Mouse (Mus musculus) midbrain, postnatal 0 days (tissue): ENCODE data around the gene Arhgap28. TPM values are rescaled to one million over a fixed set of nuclear protein-coding genes. Genes with fewer than 3 reads are reported as not detected.

ENCODE experiments used
- ATAC-seq: fragments of 200-750 bp; cut with Nextera tagmentation; 2 replicates; pipeline ENCODE4 v1.8.0; 2017; ENCODE audit warnings: moderate number of reproducible peaks, mild to moderate bottlenecking, moderate TSS enrichment, moderate library complexity; ENCODE audit not compliant: low FRiP score
- DNase-seq: peaks from one replicate; pipeline ENCODE4 v3.0.0-alpha.2; 2015; ENCODE audit warnings: low spot score
- H3K27ac ChIP-seq: fragments of 300-500 bp; sonication (generic); 2 replicates; pipeline ENCODE4 v1.5.1; 2014; ENCODE audit warnings: low read depth, mild to moderate bottlenecking, low read length, mixed read lengths
- H3K27me3 ChIP-seq: fragments of 300-500 bp; sonication (generic); 2 replicates; pipeline ENCODE4 v1.6.1; 2014; ENCODE audit warnings: low read length, control low read depth, mixed read lengths; ENCODE audit not compliant: insufficient read depth
- H3K36me3 ChIP-seq: fragments of 300-500 bp; sonication (generic); 2 replicates; pipeline ENCODE4 v1.6.1; 2014; ENCODE audit warnings: low read length, control low read depth, mixed read lengths; ENCODE audit not compliant: insufficient read depth
- H3K4me1 ChIP-seq: fragments of 300-500 bp; sonication (generic); 2 replicates; pipeline ENCODE4 v1.6.1; 2014; ENCODE audit warnings: mild to moderate bottlenecking, control low read depth, antibody characterized with exemption, low read length, mixed read lengths; ENCODE audit not compliant: insufficient read depth
- H3K4me2 ChIP-seq: fragments of 300-500 bp; sonication (generic); 2 replicates; pipeline ENCODE4 v1.6.1; 2014; ENCODE audit warnings: low read depth, mild to moderate bottlenecking, low read length, mixed read lengths; ENCODE audit not compliant: poor library complexity, severe bottlenecking
- H3K4me3 ChIP-seq: fragments of 300-500 bp; sonication (generic); 2 replicates; pipeline ENCODE4 v1.5.1; 2014; ENCODE audit warnings: low read depth, mild to moderate bottlenecking, low read length, moderate library complexity
- H3K9ac ChIP-seq: fragments of 300-500 bp; sonication (generic); replicated peaks from 2 replicates; pipeline ENCODE4 v1.6.1; 2014; ENCODE audit warnings: mild to moderate bottlenecking, low read length, moderate library complexity, mixed read lengths; ENCODE audit not compliant: poor library complexity, severe bottlenecking
- H3K9me3 ChIP-seq: fragments of 300-500 bp; sonication (generic); 2 replicates; pipeline ENCODE4 v1.6.1; 2016; ENCODE audit warnings: low read length, control low read depth
- CTCF ChIP-seq: IDR thresholded peaks from 2 replicates; pipeline ENCODE4 v1.5.1; 2016; ENCODE audit warnings: antibody characterized with exemption, mild to moderate bottlenecking
- WGBS: fragments of 180-500 bp; shearing (Covaris S2); extraction: QIAGEN DNeasy Blood & Tissue Kit; methylation state at CpG from one replicate; pipeline ENCODE4 v1.1.7; 2014; 5-methylcytosine and 5-hydroxymethylcytosine counted together
- polyA plus RNA-seq: library from polyadenylated mRNA; unstranded; fragments of >200 nt; fragmentation: Nextera tagmentation; extraction: Ambion mirVana; gene quantifications from 2 replicates; pipeline ENCODE4 v1.2.1, GENCODE M21; 2015
- total RNA-seq: library from RNA; depleted of rRNA; stranded (reverse); fragments of >200 nt; gene quantifications from 2 replicates; pipeline ENCODE4 v1.2.3, GENCODE M21; 2014

Arhgap28 gene
- total and polyA plus RNA-seq, 2 experiments from 2014 or later = 2.9 to 5.1 TPM

GRCm38 (mm10) chr17:68004581-68005330, 836 bp upstream of the Arhgap28 start:
- Histone ChIP-seq H3K4me1 (no peaks in the 10 kb centered on the region), H3K4me2 (peak overlapping the region; percentile 87), H3K36me3 (no peaks in the 10 kb centered on the region), H3K4me3 (peak overlapping the region; percentile 70), H3K9ac (peak overlapping the region; percentile 65), H3K27ac (peak overlapping the region; percentile 26), H3K9me3 (no peaks in the 10 kb centered on the region), H3K27me3 (no peaks in the 10 kb centered on the region)
- TF ChIP-seq CTCF = no peak
- DNase-seq (peak; percentile 30), ATAC-seq (peak; percentile 60)
- 7% methylated on average over 10 of the region's 10 CpGs for WGBS

DNA sequence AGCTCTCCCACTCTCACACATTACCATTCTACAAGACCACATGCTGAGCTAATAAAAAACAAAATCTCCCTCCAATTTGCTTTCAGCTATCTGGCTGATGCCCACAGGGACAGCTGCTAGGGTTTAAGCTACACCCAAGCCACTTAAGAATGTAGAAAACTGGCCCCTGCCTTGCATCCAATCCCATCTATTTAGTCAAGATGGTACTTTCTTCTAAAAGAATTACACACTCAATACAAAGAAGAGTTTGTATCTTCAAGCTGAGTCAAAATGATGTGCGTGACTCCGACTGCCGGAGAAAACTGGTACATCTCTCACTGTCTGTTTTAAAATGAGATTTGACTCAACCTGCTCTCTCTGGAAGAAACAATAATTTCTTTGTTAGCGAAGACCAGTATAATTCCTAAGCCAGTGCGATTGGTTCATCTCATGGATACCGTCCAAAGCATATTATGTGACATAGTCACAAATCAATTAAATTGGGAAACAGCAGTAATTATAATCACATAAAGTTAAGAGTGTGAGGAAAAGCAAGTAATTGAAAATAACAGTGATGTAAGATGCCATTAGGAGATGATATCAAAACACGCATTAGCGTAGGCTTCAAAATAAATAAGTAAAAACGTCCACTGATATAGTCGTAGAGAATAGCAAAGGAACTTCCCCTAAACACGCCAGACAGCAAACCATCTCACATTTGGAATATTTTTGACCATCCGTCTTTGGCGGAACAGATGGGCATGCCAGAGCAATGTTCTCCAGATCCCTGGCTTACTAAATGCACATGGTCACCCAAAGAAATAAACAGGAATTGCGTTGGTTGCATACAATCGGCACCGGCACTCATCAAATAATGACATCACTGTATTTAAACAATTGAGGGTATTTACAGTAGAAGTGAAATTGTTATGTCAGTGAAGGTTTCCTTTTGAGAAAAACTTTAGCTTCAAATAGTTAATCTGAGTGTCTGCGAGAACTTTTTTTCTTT, 1.0 kb downstream of the Arhgap28 start:
- Histone ChIP-seq H3K9ac (no peak overlapping the region), H3K4me1 (no peaks in the 10 kb centered on the region), H3K4me2 (peak overlapping the region; percentile 87), H3K27ac (no peak overlapping the region), H3K9me3 (no peaks in the 10 kb centered on the region), H3K27me3 (no peaks in the 10 kb centered on the region), H3K36me3 (no peaks in the 10 kb centered on the region), H3K4me3 (peak overlapping the region; percentile 70)
- 34% methylated on average over 17 of the region's 17 CpGs for WGBS
- peak; percentile 46 for TF ChIP-seq CTCF
- ATAC-seq (no peak), DNase-seq (peak; percentile 22)

DNA sequence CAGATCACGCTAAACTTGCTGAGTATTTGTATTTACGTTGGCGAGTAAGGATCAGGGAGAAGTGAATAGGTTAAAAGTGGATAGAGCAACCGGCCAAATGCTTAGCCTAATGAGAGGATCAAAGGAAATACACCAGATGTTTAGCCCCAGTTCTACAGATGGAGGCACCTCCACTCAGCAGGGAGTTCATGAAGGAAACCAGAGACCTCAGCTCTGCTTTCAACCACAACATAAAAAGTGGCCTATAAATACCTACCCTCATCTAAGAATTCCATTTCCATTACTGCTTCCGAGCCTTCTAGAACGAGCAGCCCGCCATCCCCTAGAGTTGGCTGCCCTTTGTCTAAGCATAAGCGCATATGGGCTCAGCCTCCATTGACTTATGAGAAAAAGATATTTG, 4.1 kb downstream of the Arhgap28 start:
- Histone ChIP-seq H3K9ac (no peak overlapping the region), H3K4me1 (no peaks in the 10 kb centered on the region), H3K4me2 (no peak overlapping the region), H3K27ac (no peak overlapping the region), H3K9me3 (no peaks in the 10 kb centered on the region), H3K36me3 (no peaks in the 10 kb centered on the region), H3K4me3 (no peak overlapping the region), H3K27me3 (no peaks in the 10 kb centered on the region)
- WGBS = 76% methylated on average over 8 of the region's 8 CpGs
- DNase-seq (no peak), ATAC-seq (no peak)
- TF ChIP-seq CTCF = no peak

DNA sequence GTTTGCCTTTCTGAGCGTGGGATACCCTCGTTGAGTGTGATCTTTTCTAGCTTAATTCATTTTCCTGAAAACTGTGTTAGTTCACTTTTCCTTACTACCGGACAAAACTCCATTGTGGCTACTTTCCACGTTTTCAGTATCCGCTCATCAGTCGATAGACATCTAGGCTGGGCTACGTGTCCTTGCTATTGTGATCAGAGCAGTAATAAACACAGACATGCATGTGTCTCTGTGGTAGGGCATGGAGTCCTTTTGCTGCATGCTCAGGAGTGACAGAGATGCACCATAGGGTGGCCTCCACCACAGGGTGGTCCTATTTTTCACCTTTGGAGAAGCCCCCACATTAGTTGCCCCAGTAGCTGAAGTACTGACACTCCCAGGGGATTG, 7.2 kb downstream of the Arhgap28 start:
- Histone ChIP-seq H3K9ac (no peak overlapping the region), H3K36me3 (no peaks in the 10 kb centered on the region), H3K27ac (no peak overlapping the region), H3K27me3 (no peaks in the 10 kb centered on the region), H3K4me2 (no peak overlapping the region), H3K9me3 (no peaks in the 10 kb centered on the region), H3K4me3 (no peak overlapping the region), H3K4me1 (no peaks in the 10 kb centered on the region)
- no peak for TF ChIP-seq CTCF
- ATAC-seq = no peak
- DNase-seq = no peak
- 82% methylated on average over 7 of the region's 7 CpGs for WGBS

DNA sequence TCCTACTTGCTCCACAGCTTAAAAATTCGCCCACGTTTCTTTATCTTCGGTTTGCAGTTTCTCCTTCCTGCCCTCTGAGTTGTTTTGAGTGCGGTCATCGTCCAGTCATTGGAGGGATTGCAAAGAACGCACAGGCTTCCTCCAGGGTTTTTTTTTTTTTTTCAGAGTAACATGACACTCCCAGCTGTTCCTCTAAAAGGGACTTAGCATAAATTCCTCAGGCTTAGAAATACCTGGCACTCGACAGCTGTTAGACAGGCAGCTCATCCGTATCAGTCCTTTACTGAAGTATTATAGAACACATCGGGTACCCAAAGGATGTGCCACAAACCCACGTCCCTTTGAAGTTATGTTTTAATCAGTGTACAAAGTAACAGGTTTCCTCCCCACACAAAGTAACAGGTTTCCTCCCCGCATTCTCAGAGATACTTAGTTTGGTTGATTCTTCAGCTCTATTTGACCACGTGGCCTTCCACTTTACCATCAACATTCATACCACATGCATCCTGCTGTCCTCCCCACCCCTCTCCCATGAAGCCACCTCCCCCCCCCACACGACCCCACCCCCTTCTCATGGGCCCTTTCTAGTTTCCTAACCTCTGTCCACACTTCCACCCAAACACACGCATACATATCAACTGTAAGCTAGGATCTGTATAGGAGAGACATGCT, 7.7 kb downstream of the Arhgap28 start:
- H3K4me1 ChIP-seq = no peaks in the 10 kb centered on the region
- H3K4me3 ChIP-seq = no peak overlapping the region
- DNase-seq = no peak
- TF ChIP-seq CTCF = no peak
- no peaks in the 10 kb centered on the region for H3K36me3 ChIP-seq
- no peak overlapping the region for H3K4me2 ChIP-seq
- H3K9ac ChIP-seq = no peak overlapping the region
- 12% methylated on average over 14 of the region's 14 CpGs for WGBS
- H3K9me3 ChIP-seq = no peaks in the 10 kb centered on the region
- no peaks in the 10 kb centered on the region for H3K27me3 ChIP-seq
- H3K27ac ChIP-seq = no peak overlapping the region
- no peak for ATAC-seq
